Mouse (Mus musculus) erythroblast, embryonic 14.5 days (primary cell): ENCODE results near the gene Jdp2.

Source experiments
- GATA1 ChIP-seq: IDR thresholded peaks from 2 replicates; pipeline ENCODE4 v1.6.1; 2012; ENCODE audit warnings: low read length, inconsistent platforms, mixed read lengths
- TAL1 ChIP-seq: IDR thresholded peaks from 3 replicates; pipeline ENCODE4 v1.6.1; 2012; ENCODE audit warnings: low read length, inconsistent platforms, mixed read lengths

DNA sequence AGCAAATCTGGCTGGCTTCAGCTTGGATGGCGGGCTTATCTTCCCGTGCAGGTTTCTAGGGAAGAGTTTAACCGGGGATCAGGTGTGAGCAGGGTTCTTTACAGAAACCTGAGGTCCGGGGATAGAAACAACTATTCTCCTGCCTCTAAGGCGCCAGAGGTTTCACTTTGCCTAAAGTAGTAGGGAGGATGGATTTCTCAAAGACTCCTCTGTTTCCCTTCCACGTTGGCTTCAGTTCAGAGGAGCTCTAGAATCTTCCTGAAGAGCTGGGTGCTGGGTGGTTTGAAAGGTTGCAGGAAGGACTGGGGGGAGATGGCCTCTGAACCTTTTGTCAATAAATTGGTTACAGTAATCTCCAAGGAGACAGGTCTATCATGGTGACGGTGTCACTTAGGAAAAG lies 1.8 kb downstream of the Jdp2 start:
- TF ChIP-seq GATA1 (no peak), TAL1 (no peak)
